Mouse (Mus musculus) embryonic stem cell, embryonic (primary cell): ENCODE results near the gene Lrrd1.
"Not testable (repeated sequence)": the region's sequence is repeated elsewhere in the genome, so short reads cannot be mapped to it uniquely, and the experiment has no call there.

Experiments used
- CTCF ChIA-PET, 4 experiments: fragments of 300-600 bp in 2 of 4; fragments of 350-600 bp in 2 of 4; sonication (Branson Sonifier 250); formaldehyde crosslinking; loops; one replicate each; lab custom pipeline; 2022; ENCODE audit warnings: inconsistent platforms in 2 of 4; lab: Charles Lee
- POLR2A ChIA-PET, 4 experiments: fragments of 300-600 bp in 2 of 4; fragments of 350-600 bp in 2 of 4; sonication (Branson Sonifier 250); formaldehyde crosslinking; loops; one replicate each; lab custom pipeline; 2022; ENCODE audit warnings: antibody characterized with exemption in 4 of 4, inconsistent platforms in 1 of 4; lab: Charles Lee

The Lrrd1 gene

GRCm38 (mm10) chr5:3845026-3845425, at the start of gene Lrrd1:
Gene Lrrd1, plus strand, starts transcription at chr5:3845173.
- POLR2A ChIA-PET = interaction anchor here in 1 of 4 experiments (0.9 to 1.3 kb wide), 2 partner anchors 15 to 26 kb away, joined by 3 to 4 read pairs; no protein-coding TSS in a partner anchor
- CTCF ChIA-PET = no interaction called here

DNA sequence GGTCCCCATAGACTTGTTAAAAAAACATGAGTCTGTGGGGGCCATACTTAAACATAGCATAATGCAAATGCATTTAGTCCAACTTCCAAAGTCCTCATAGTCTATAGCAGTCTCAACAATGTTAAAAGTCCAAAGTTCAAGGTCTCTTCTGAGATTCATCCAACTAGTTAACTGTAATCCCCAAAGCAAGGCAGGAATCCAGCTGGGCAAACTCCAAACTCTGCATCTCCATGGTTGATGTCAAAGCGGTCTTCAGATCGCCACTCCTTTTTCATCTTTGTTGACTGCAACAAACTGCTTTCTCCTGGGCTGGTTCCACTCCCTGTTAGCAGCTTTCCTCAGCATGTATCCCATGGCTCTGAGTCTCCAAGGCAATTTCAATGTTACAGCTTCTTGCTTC, 47.9 kb upstream of the Lrrd1 start:
- POLR2A ChIA-PET, CTCF ChIA-PET: not testable (repeated sequence)

- POLR2A ChIA-PET, CTCF ChIA-PET: not testable (repeated sequence)
These were observed 46.3 kb upstream of the Lrrd1 start for GRCm38 (mm10) chr5:3798656-3799055.

DNA sequence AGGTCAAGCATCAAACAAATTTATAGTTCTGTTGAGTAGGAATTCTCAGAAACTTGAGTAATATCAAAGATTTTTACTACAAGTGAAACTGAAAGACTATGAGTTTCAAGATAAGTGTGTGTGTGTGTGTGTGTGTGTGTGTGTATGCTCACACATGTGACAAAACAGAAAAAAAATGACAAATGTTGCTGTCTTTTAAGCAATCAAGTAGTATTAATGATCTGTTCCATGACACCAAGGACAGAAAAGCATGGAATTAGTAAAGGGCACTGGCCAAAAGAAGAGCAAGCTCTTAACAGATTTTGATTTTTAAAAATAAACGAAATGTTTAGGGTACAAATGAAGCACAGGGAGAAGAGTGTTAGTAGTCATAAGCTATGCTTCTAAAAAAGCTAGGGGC, 44.9 kb upstream of the Lrrd1 start:
- CTCF ChIA-PET = no interaction called here

GRCm38 (mm10) chr5:3800881-3801280, 44.1 kb upstream of the Lrrd1 start:
- CTCF ChIA-PET = no interaction called here

More for the DNA sequence above, 44.9 kb upstream of the Lrrd1 start:
- POLR2A ChIA-PET = interaction anchor here in 1 of 4 experiments (0.6 to 1.4 kb wide), 3 partner anchors 68 to 127 kb away, joined by 3 to 6 read pairs (median 4); no protein-coding TSS in a partner anchor

DNA sequence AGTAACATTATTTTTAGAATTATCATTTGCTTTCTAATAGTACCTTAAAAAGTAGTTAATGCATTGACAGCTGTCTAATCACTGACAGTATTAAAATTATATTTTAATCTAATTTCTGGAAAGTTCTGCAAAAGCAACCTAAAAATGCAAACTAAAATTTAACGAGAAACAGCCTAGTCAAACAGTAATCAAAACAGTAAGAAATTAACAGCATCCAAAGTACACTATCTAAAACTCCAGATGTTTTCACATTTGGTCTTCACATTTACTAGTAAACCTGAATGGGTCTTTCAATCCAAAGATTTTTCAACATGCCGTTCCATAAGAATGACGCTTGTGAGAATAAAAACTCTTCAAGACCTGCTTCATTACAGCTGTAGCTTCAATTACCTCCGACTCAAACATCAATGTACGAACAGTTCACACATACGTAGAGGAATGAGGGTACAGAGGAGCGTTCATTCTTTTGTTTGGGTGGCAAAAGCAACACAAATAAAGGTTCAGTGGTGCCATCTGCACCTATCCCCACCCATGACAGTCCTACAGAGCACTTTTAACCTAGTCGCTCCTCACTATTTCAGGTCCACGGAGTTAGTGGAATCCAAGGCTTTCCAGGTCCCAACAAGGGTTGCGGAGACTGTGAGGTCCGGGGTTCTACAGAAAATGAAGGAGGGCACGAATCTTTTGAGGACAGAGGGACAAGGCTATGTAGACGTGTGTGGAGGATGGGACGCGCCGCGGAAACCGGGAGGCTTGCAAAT, 43.1 kb upstream of the Lrrd1 start:
- CTCF ChIA-PET = interaction anchor here in 1 of 4 experiments (0.6 kb wide), 1 partner anchor 24 kb away, joined by 3 read pairs; no protein-coding TSS in a partner anchor

More at GRCm38 (mm10) chr5:3800881-3801280, 44.1 kb upstream of the Lrrd1 start:
- POLR2A ChIA-PET = interaction anchor here in 1 of 4 experiments (0.7 to 1.4 kb wide), 4 partner anchors 10 to 148 kb away, joined by 3 read pairs; no protein-coding TSS in a partner anchor

GRCm38 (mm10) chr5:3802433-3803291, 42.3 kb upstream of the Lrrd1 start, which contains the start of the genes Ankib1 and Krit1:
Gene Ankib1, minus strand, starts transcription at chr5:3802925.
Gene Krit1, plus strand, starts transcription at chr5:3803184.
- ChIA-PET POLR2A (interaction anchor here (0.6 to 2.2 kb wide), 26 partner anchors 8 to 956 kb away, joined by 3 to 7 read pairs (median 4); partner anchors contain the start of genes Cyp51 (in 2 of the 4), Pex1 (in 2 of the 4), Rbm48 (in 2 of the 4) and Akap9 (in 1 of the 4)), CTCF (interaction anchor here in 2 of 4 experiments (0.6 to 1.2 kb wide), 4 partner anchors 11 to 24 kb away, joined by 3 to 4 read pairs (median 3); no protein-coding TSS in a partner anchor)

More for the DNA sequence above, 43.1 kb upstream of the Lrrd1 start:
- POLR2A ChIA-PET = interaction anchor here in 2 of 4 experiments (0.7 to 2.2 kb wide), 13 partner anchors 11 to 956 kb away, joined by 3 to 7 read pairs (median 3); partner anchors contain the start of genes Fzd1 (in 1 of the 2), Pex1 (in 1 of the 2) and Rbm48 (in 1 of the 2)

DNA sequence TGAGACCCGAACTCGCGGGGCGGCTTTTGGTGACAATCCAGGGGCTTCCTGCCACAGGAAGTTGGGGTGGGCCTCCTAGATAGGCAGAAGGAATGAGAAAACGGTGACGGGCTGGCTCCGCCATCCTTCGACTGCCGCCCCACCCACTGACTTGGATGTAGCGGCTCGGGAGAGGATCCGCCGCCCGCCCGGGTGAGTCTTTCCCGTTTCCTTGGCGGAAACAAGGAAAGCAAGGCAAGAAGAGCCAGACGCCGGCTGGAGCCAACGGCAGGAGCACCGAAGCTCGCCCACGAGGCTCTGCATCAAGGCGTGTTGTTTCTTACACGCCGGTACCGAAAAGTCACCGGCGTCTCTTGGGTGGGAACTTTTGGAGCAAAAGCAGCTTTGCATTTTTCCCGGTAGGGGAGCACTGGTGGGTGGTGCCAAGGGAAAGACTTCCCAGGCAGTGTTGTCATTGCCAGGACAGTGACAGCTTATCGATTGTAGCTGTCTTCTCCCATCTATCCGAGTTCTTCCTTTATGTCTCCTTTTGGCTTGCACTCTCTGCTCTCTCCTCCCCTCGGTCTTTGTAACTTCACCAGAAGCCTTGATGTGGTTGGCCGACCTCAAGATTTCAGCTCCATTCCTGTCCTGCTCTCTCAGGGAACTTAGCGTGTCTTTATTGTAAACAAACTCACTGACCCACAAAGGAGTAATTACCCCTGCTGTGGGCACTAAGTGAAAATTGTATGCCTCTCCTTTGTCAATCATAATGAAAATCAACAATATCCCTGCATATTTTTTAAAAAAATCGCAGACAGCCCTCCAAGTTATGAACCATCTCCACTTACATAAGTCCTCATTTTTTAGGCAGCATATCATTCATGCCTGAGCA, 41.4 kb upstream of the Lrrd1 start:
- POLR2A ChIA-PET = interaction anchor here (0.6 to 2.2 kb wide), 29 partner anchors 9 to 955 kb away, joined by 3 to 7 read pairs (median 4); partner anchors contain the start of genes Cyp51 (in 2 of the 4), Pex1 (in 2 of the 4), Rbm48 (in 2 of the 4) and Akap9 (in 1 of the 4)

GRCm38 (mm10) chr5:3808472-3808871, 36.5 kb upstream of the Lrrd1 start:
- CTCF ChIA-PET = no interaction called here
- POLR2A ChIA-PET = interaction anchor here in 2 of 4 experiments (0.6 to 0.9 kb wide), 2 partner anchors 13 to 120 kb away, joined by 3 read pairs; no protein-coding TSS in a partner anchor

More for the DNA sequence above, 41.4 kb upstream of the Lrrd1 start:
- CTCF ChIA-PET = interaction anchor here in 1 of 4 experiments (0.8 to 1.2 kb wide), 3 partner anchors 12 to 21 kb away, joined by 3 to 4 read pairs (median 3); no protein-coding TSS in a partner anchor

- ChIA-PET CTCF (no interaction called here), POLR2A (no interaction called here)
These were observed 10.9 kb upstream of the Lrrd1 start for GRCm38 (mm10) chr5:3834107-3834506.

GRCm38 (mm10) chr5:3870161-3870560, 25.2 kb downstream of the Lrrd1 start:
- ChIA-PET POLR2A (interaction anchor here in 1 of 4 experiments (2.2 kb wide), 1 partner anchor 10 kb away, joined by 5 read pairs; no protein-coding TSS in a partner anchor), CTCF (no interaction called here)

- POLR2A ChIA-PET = interaction anchor here (0.6 to 2.2 kb wide), 23 partner anchors 8 to 884 kb away, joined by 3 to 10 read pairs (median 3); partner anchors contain the start of genes Krit1 (in 4 of the 4), Ankib1 (in 1 of the 4), Pex1 (in 1 of the 4) and Rbm48 (in 1 of the 4)
- CTCF ChIA-PET = interaction anchor here in 2 of 4 experiments (0.7 kb wide), 2 partner anchors 238 to 239 kb away, joined by 3 to 6 read pairs; no protein-coding TSS in a partner anchor
These were observed 27.4 kb downstream of the Lrrd1 start for GRCm38 (mm10) chr5:3872348-3872747.

- POLR2A ChIA-PET = interaction anchor here in 3 of 4 experiments (0.7 to 2.1 kb wide), 3 partner anchors 41 to 226 kb away, joined by 3 to 10 read pairs (median 3); no protein-coding TSS in a partner anchor
- CTCF ChIA-PET = no interaction called here
These were observed 28.5 kb downstream of the Lrrd1 start for GRCm38 (mm10) chr5:3873485-3873884.

- CTCF ChIA-PET = not testable (repeated sequence)
These were observed 41.9 kb downstream of the Lrrd1 start for GRCm38 (mm10) chr5:3886862-3887261.

GRCm38 (mm10) chr5:3889201-3889600, 44.2 kb downstream of the Lrrd1 start:
- POLR2A ChIA-PET = no interaction called here

More at GRCm38 (mm10) chr5:3886862-3887261, 41.9 kb downstream of the Lrrd1 start:
- POLR2A ChIA-PET = not testable (repeated sequence)

DNA sequence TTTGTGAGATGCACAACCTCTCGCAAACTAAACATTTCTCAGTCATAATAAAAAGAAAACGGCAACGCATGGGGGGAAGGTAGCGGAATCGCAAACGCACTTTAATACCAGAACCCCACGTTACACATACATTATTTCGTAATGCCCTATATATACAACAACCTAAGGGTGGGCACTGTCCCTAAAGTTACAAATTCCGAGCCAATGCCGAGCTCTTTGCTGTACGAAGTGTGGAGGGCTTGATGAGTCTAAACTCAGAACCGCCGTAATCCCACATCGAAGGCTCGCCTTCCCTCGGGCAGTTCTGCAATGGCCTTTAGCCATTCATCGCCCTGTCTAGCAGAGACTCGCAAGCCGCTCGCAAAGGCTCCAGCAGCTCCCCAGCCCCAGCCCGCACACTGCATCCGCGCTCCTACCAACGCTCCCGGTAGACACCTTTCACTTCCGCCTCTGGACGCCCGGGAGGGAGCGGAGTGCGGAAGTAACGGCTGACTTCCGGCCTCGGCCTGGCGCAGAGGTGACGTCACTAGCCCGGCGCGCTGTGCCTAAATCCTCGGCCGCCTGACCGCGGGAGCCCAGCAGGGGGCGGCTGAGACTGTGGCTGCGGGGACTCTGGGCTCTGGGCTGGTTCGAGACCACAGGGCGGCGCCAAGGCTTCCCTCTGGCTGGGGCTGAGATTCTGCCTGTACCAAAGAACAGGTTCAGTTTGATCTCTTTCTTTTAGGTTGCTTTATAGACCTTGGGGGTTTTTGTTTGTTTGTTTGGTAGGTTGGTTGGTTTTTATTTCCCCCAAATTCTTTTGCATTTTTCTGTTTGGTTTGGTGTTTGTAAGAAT, 48.7 kb downstream of the Lrrd1 start, which contains the start of gene Mterf1a:
Gene Mterf1a, minus strand, starts transcription at position 475 of the 835 bp plus-strand sequence.
- CTCF ChIA-PET, POLR2A ChIA-PET: not testable (repeated sequence)

More at GRCm38 (mm10) chr5:3889201-3889600, 44.2 kb downstream of the Lrrd1 start:
- CTCF ChIA-PET = interaction anchor here in 1 of 4 experiments (0.6 kb wide), 1 partner anchor 374 kb away, joined by 8 read pairs; no protein-coding TSS in a partner anchor
